Mouse (Mus musculus) heart, adult 2 months (tissue): Measurements from ENCODE around the gene Zfp553.

Experiments used
- CTCF ChIP-seq: fragments of 200-600 bp; IDR thresholded peaks from 2 replicates; pipeline ENCODE4 v1.8.1; 2022; ENCODE audit warnings: antibody characterized with exemption, mild to moderate bottlenecking, moderate library complexity
- POLR2A ChIP-seq: fragments of 200-500 bp; IDR thresholded peaks from 2 replicates; pipeline ENCODE4 v1.6.1; 2011; ENCODE audit warnings: mild to moderate bottlenecking, low read depth, low read length, control low read depth; ENCODE audit not compliant: insufficient read depth

DNA sequence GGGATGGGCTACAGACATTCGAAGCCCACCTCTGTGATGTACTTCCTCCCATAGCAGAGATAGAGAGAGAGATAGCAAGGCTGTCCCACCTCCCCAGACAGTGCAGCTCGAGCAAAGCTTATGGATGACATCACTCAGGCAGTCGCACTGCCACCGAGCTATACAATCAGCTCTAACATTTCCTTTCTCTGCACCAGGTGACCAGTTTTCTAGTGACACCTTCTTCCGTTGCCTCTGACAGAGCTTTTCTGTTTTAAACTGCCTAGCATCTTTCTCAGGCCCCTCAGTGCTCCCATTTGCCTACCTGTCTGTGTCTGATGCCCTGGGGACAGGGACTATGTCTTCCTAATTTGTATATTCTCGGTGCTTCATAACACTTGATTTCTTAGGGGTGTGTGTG lies 12.4 kb upstream of the Zfp553 start:
- TF ChIP-seq POLR2A (no peak), CTCF (no peak)
